Mouse (Mus musculus): ENCODE results near the gene Pitpnm3. TPM values are rescaled to one million over a fixed set of nuclear protein-coding genes. Genes with fewer than 3 reads are reported as not detected.
"Not testable (repeated sequence)": the region's sequence is repeated elsewhere in the genome, so short reads cannot be mapped to it uniquely, and the experiment has no call there.

The Pitpnm3 gene
- polyA plus RNA-seq (2015; fragmentation: Nextera tagmentation; extraction: Ambion mirVana) = 1.8 and 2.1 TPM in 2 replicates

DNA sequence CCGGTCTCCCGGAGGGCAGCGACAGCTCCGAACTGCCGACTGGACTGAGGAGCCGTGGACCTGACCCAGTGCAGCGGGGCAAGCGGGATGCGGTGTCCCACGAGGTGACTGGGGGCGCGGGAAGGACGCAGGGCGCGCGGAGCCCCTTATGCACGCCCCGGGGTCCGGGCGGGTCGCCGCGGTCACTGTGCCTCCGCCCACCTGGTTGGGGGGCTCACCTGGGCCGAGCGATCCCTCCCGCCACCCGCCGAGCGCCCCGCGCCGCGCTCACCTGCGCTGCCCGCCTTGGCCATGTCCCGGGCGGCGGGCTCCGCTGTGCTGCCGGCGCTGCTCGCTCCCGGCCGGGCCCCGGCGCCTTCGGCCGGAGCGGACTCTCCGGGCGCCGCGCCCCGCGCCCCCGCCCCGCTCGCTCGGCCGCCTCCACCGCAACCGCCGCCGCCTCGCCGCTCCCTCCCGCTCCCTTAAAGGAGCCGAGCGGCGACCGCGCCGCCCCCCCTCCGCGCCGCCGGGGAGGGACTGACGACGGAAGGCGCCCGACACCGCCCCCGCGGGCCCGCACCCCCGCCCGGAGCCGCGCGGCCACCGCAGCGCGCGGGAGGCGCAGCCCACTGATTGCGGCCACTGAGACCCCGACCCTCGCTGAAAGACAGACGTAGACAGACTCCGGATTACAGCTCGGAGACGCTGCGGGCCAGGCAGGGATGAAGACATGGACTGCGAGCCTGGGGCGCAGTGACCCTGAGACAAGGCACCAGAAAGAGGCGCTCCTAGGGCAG, at the start of gene Pitpnm3:
Gene Pitpnm3 (minus strand): TSS at position 396 of the 776 bp plus-strand sequence.
- H3K4me2 ChIP-seq (replicated peaks) = peak within 1 kb of the TSS; percentile 98

DNA sequence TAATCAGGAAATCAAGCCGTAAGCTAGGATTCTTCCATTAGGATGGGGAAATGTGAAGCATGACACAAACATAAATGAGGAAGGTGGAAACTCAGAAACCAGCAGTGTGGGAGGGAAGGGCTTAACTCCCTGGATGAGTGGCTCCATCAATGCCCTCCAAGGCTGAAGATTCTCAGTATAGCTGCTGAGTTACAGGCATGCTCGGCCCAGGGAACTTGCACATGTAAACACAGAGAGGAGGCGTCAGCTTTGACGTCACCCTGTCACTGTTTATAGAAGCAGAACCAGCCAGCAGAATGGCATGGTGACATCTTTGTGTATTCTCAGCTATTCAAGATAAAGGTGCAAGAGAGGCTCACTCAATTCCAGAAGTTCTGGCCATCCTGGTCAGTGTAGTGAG, 48.7 kb upstream of the Pitpnm3 start:
- Histone ChIP-seq H3K4me3 (replicated peaks) (no peak overlapping the region), H3K9me3 (no peaks in the 10 kb centered on the region), H3K27me3 (no peaks in the 10 kb centered on the region), H3K27ac (no peak overlapping the region), H3K9ac (replicated peaks) (no peak overlapping the region), H3K4me2 (replicated peaks) (no peak overlapping the region), H3K4me1 (replicated peaks) (no peaks in the 10 kb centered on the region), H3K36me3 (peaks cover 60% of the 10 kb centered on the region)
- 91% methylated on average over 4 of the region's 4 CpGs for WGBS
- no peak for ATAC-seq

More for the DNA sequence above, at the start of gene Pitpnm3:
- WGBS = under 1% methylated on average over 86 of the region's 107 CpGs
- ATAC-seq = peak; percentile 73
- H3K36me3 ChIP-seq = no peaks in the 10 kb centered on the region
- H3K4me3 ChIP-seq (replicated peaks) = peak within 1 kb of the TSS; percentile 68
- H3K4me1 ChIP-seq (replicated peaks) = peaks cover 17% of the 10 kb centered on the region
- no peaks in the 10 kb centered on the region for H3K9me3 ChIP-seq
- peak within 1 kb of the TSS; percentile 80 for H3K9ac ChIP-seq (replicated peaks)
- peaks cover 71% of the 10 kb centered on the region for H3K27me3 ChIP-seq
- H3K27ac ChIP-seq = peak within 1 kb of the TSS; percentile 39; the same call in 1 of the 2 replicates

DNA sequence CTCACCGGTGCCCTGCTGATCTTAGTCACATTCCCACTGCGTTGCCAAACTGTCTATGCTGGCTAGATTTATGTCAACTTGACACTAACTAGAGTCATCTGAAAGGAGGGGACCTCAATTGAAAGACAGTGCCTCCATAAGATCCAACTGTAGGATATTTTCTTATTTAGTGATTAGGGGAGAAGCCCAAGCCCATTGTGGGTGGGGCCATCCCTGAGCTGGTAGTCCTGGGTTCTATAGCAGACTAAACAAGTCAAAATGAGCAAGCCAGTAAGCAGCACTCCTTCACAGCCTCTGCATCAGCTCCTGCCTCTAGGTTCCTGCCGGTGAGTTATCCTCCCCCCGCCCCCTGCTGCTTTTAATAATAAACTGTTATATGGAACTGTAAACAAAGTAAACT, 45.6 kb upstream of the Pitpnm3 start:
- peaks cover 59% of the 10 kb centered on the region for H3K36me3 ChIP-seq
- no peak for ATAC-seq
- no peak overlapping the region for H3K4me2 ChIP-seq (replicated peaks)
- no peak overlapping the region for H3K27ac ChIP-seq
- no peaks in the 10 kb centered on the region for H3K27me3 ChIP-seq
- no peaks in the 10 kb centered on the region for H3K9me3 ChIP-seq
- no peak overlapping the region for H3K9ac ChIP-seq (replicated peaks)
- H3K4me3 ChIP-seq (replicated peaks) = no peak overlapping the region
- peaks cover 9% of the 10 kb centered on the region for H3K4me1 ChIP-seq (replicated peaks)
- WGBS = 96% methylated on average over 4 of the region's 4 CpGs

DNA sequence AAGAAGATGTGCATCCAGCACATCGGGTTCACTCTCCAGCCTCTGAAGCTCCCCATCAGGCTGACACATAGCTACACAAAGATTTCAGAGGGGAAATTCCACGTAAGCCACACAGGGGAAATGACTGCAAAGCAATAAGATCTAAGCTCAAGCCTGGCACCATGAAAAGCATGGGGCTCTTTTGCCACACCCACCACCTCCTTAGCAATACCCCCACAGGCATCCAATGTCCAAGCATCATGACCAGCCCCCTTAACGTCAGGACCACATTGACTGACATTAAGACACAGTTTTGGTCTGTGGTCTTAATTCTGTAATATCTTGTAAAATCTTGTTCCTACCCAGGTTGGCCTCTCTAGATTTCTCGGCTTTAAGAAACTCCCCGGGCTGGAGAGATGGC, 45.0 kb upstream of the Pitpnm3 start:
- no peak for ATAC-seq
- Histone ChIP-seq H3K36me3 (peaks cover 61% of the 10 kb centered on the region), H3K9ac (replicated peaks) (no peak overlapping the region), H3K9me3 (no peaks in the 10 kb centered on the region), H3K4me2 (replicated peaks) (no peak overlapping the region), H3K27ac (no peak overlapping the region), H3K4me3 (replicated peaks) (no peak overlapping the region), H3K4me1 (replicated peaks) (peaks cover 9% of the 10 kb centered on the region), H3K27me3 (no peaks in the 10 kb centered on the region)
- WGBS = 94% methylated on average over 5 of the region's 5 CpGs

DNA sequence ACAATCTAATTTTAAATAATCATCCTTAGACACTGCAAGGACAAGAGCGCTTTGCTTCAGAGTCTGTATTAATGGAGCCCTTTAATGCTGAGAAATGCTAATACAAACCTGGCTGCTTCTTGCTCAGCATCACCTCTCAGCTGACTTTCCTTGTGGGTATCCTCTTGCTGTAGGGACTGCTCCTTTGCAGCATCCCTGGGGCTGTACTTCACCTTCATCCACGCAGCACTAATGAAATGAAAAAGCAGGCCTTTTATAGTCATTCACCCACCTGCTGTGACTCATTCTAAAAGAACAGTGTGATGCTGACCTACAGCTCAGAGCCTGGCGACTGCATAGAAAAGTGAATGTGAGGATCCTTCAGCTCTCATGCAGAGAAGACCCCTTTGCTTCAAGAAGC, 41.0 kb upstream of the Pitpnm3 start:
- Histone ChIP-seq H3K27ac (no peak overlapping the region), H3K4me3 (replicated peaks) (no peak overlapping the region), H3K36me3 (peaks cover 78% of the 10 kb centered on the region), H3K9me3 (no peaks in the 10 kb centered on the region), H3K27me3 (no peaks in the 10 kb centered on the region), H3K4me2 (replicated peaks) (no peak overlapping the region), H3K4me1 (replicated peaks) (peaks cover 9% of the 10 kb centered on the region), H3K9ac (replicated peaks) (no peak overlapping the region)
- WGBS = 26% methylated on average over 3 of the region's 3 CpGs
- ATAC-seq = peak; percentile 55; the same call in 1 of the 2 replicates

- no peak for ATAC-seq
- WGBS = 81% methylated on average over 5 of the region's 5 CpGs
- Histone ChIP-seq H3K4me2 (replicated peaks) (no peak overlapping the region), H3K9ac (replicated peaks) (0 out of 2 replicates have a peak overlapping the region, but pooled peaks have one; percentile 2), H3K27ac (no peak overlapping the region), H3K9me3 (no peaks in the 10 kb centered on the region), H3K4me3 (replicated peaks) (no peak overlapping the region), H3K4me1 (replicated peaks) (peaks cover 9% of the 10 kb centered on the region), H3K27me3 (no peaks in the 10 kb centered on the region), H3K36me3 (peaks cover 74% of the 10 kb centered on the region)
Measured at GRCm38 (mm10) chr11:72175966-72176365, 40.4 kb upstream of the Pitpnm3 start.

DNA sequence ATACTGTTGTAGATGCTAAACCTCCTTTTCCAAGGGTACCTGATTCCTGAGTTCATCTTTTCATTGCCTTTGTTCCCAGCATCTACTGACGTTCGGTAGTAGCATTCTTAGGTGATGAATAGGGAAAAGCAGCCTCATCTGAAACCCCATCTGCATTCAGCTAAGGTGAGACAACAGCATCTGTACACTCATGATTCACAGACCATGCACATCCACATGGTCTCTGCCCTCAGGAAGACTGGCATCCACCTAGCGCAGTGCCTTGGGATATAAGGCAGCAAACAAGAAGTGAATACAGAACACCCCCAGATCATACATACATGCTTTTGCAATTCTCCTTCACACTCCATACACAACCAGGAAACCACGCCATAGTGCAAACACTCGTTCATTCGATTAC, 39.1 kb upstream of the Pitpnm3 start:
- Histone ChIP-seq H3K36me3 (peaks cover 74% of the 10 kb centered on the region), H3K27me3 (no peaks in the 10 kb centered on the region), H3K4me1 (replicated peaks) (peaks cover 9% of the 10 kb centered on the region), H3K27ac (no peak overlapping the region), H3K4me3 (replicated peaks) (no peak overlapping the region), H3K9me3 (no peaks in the 10 kb centered on the region), H3K9ac (replicated peaks) (no peak overlapping the region), H3K4me2 (replicated peaks) (no peak overlapping the region)
- 93% methylated on average over 6 of the region's 6 CpGs for WGBS
- no peak for ATAC-seq

- 86% methylated on average over 5 of the region's 5 CpGs for WGBS
Measured at GRCm38 (mm10) chr11:72173506-72173905, 37.9 kb upstream of the Pitpnm3 start.

DNA sequence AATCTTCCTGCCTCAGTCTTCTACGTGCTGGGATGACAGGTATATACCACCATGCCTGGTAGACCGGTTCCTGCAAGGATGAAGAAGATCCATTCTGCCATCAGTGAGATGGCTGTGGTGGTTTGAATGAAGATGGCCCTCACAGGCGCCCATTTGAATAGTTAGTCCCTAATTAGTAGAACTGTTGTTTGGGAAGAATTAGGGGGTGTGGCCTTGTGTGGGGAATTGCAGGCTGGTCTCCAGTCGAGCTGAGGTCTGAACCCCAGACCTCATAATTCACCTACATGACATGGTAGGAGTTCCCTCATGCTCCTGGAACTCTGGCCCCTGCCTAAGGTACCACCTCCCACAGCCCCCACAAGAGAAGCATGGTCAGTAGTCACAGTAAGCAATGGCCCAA, 36.3 kb upstream of the Pitpnm3 start:
- not testable (repeated sequence) for H3K27ac ChIP-seq; H3K4me1 ChIP-seq (replicated peaks); H3K4me2 ChIP-seq (replicated peaks); H3K4me3 ChIP-seq (replicated peaks); H3K9ac ChIP-seq (replicated peaks); H3K9me3 ChIP-seq; H3K27me3 ChIP-seq; ATAC-seq
- peaks cover 78% of the 10 kb centered on the region for H3K36me3 ChIP-seq
- 84% methylated on average over 4 of the region's 4 CpGs for WGBS

More at GRCm38 (mm10) chr11:72173506-72173905, 37.9 kb upstream of the Pitpnm3 start:
- no peak for ATAC-seq
- Histone ChIP-seq H3K27me3 (no peaks in the 10 kb centered on the region), H3K4me1 (replicated peaks) (peaks cover 9% of the 10 kb centered on the region), H3K4me2 (replicated peaks) (no peak overlapping the region), H3K4me3 (replicated peaks) (no peak overlapping the region), H3K27ac (no peak overlapping the region), H3K36me3 (peaks cover 76% of the 10 kb centered on the region), H3K9me3 (no peaks in the 10 kb centered on the region), H3K9ac (replicated peaks) (no peak overlapping the region)

- Histone ChIP-seq H3K9ac (replicated peaks) (no peak overlapping the region), H3K4me2 (replicated peaks) (no peak overlapping the region), H3K4me1 (replicated peaks) (no peaks in the 10 kb centered on the region), H3K27me3 (no peaks in the 10 kb centered on the region), H3K9me3 (no peaks in the 10 kb centered on the region), H3K4me3 (replicated peaks) (no peak overlapping the region), H3K27ac (no peak overlapping the region), H3K36me3 (peaks cover 81% of the 10 kb centered on the region)
- WGBS = 79% methylated on average over 4 of the region's 4 CpGs
- ATAC-seq = no peak
Measured at GRCm38 (mm10) chr11:72169871-72170270, 34.3 kb upstream of the Pitpnm3 start.

DNA sequence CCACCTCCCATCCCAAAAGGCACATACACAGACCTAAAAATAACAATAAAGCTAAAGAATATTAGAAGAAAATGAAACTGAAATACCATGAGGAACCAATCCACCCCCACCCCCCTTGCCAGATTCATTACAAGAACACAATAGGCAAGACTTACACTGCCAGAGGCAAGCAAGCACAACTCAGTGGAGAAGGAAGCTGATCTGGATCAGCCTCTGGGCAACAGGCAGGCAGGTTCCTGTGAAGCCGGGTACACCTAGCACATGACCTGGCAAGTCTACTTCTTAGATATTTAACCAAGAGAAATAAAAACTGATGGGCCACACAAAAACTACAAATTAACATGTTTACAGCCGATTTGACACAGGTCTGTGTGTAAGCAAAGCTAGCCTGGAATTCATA, 27.6 kb upstream of the Pitpnm3 start:
- Histone ChIP-seq H3K27me3 (no peaks in the 10 kb centered on the region), H3K9ac (replicated peaks) (no peak overlapping the region), H3K4me2 (replicated peaks) (no peak overlapping the region), H3K27ac (no peak overlapping the region), H3K4me3 (replicated peaks) (no peak overlapping the region), H3K36me3 (peaks cover 84% of the 10 kb centered on the region), H3K4me1 (replicated peaks) (no peaks in the 10 kb centered on the region), H3K9me3 (no peaks in the 10 kb centered on the region)
- 87% methylated on average over 2 of the region's 2 CpGs for WGBS
- no peak for ATAC-seq

DNA sequence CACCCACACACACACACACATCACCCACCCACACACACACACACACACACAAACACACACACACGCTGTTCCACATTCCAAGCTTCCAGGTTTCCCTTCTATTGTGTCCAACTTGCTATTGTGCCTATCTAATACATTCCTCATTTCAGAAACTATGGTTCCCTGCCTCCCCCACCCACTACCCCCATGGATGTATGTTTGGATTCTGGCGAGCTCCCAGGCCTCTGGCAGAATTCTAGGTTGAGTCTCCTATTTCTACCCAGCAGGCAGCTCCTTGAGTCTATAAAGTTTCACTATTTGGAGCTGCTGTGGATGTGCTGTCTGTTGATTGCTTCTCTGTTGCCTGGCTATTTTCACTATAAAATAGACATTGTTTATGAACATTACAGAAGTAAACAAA, 21.0 kb upstream of the Pitpnm3 start:
- peaks cover 72% of the 10 kb centered on the region for H3K36me3 ChIP-seq
- WGBS = 74% methylated on average over 2 of the region's 2 CpGs

More for the DNA sequence above, 21.0 kb upstream of the Pitpnm3 start:
- ATAC-seq = no peak
- Histone ChIP-seq H3K4me2 (replicated peaks) (no peak overlapping the region), H3K9me3 (no peaks in the 10 kb centered on the region), H3K4me1 (replicated peaks) (peaks cover 13% of the 10 kb centered on the region), H3K4me3 (replicated peaks) (no peak overlapping the region), H3K9ac (replicated peaks) (no peak overlapping the region), H3K27me3 (no peaks in the 10 kb centered on the region), H3K27ac (0 out of 2 replicates have a peak overlapping the region, but pooled peaks have one; percentile 19)

All from midbrain, embryonic 13.5 days (tissue).